Mouse (Mus musculus) urinary bladder, postnatal 0 days (tissue): Measurements from ENCODE around the gene Gm9922. TPM values are rescaled to one million over a fixed set of nuclear protein-coding genes. Genes with fewer than 3 reads are reported as not detected.

ENCODE experiments used
- polyA plus RNA-seq: library from polyadenylated mRNA; unstranded; fragments of >200 nt; fragmentation: Nextera tagmentation; extraction: Ambion mirVana; gene quantifications from 2 replicates; pipeline ENCODE4 v1.2.1, GENCODE M21; 2015

Gene Gm9922
- 15.9 and 17.7 TPM in 2 replicates for polyA plus RNA-seq

GRCm38 (mm10) chr14:101729237-101729971 lies at the start of gene Gm9922, which contains the start of gene Lmo7:
Gm9922 (minus strand) TSS chr14:101729814.
Lmo7 (plus strand) TSS chr14:101729957.

Other genes with a start within 250 kb of the Gm9922 start
- gene Tbc1d4, start 120.6 kb downstream of the Gm9922 start, polyA plus RNA-seq, result 4.8 and 5.1 TPM in 2 replicates
- 76.8 and 79.5 TPM in 2 replicates for gene Commd6, start 89.1 kb downstream of the Gm9922 start, polyA plus RNA-seq
- 71.1 and 73.1 TPM in 2 replicates for gene Uchl3, start 75.8 kb downstream of the Gm9922 start, polyA plus RNA-seq
- gene Lmo7, start 143 bp upstream of the Gm9922 start, polyA plus RNA-seq, result 19.1 and 22.8 TPM in 2 replicates